Mouse (Mus musculus) layer of hippocampus, adult 9-10 months (tissue): ENCODE measurements around the gene Ppp6r2.

Experiments used
- DNase-seq: peaks from one replicate; pipeline ENCODE4 v3.0.0; 2022; ENCODE audit warnings: low spot score

Gene Ppp6r2

DNA sequence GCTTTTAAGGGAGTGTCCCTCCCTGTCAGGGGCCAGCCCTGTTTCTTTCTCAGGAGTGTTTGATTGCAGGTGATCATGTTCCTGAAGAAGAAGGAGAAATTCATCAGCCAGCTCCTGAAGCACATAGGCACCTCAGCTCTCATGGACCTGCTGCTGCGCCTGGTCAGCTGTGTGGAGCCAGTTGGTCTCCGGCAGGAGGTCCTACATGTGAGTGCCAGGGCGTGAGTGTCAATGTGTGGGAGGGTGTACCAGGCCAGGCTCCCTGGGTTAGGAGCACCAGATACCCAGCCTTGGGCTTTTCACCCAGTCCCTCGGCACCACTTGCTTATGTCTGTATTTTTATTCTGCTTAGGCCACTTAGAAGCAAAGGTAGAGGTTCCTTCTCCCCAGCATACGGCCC is 47.6 kb downstream of the Ppp6r2 start:
- no peak for DNase-seq

DNA sequence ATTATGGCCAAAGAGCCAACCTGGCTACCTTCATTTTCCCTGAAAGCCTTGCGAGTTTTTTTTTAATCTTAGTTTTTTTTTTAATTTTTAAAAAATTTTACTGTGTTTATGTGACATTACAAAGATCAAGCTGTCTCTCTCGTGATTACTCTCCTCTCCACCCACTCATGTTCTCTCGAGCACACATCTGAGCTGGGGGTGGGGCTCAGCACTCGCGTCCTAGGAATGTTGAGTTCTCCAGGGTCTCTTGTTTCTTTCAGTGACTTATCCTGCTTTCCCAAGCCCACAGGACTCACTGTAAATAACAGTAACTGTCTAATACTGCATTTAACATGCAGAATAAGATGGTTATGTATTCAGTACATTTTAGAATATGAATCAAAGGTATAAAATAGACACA is 53.1 kb downstream of the Ppp6r2 start:
- DNase-seq: no peak

DNA sequence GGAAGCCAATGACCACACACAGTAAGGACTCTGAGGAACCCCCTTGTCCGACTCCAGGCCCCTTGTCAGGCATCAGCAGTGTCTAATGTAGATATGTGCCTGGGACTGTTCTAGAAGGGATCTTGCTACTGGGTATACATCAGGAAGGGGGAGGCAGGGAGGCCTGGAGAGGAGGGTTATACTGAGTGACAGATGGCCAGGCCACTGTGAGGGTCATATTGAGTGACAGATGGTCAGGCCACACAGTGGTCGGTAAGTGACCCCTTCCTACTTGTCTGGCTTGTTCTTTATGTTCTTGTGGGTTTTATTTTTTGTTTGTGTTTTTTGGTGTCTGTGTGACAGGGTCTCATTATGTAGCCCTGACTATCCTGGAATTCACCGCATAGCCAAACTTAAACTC is 64.1 kb downstream of the Ppp6r2 start:
- no peak for DNase-seq

DNA sequence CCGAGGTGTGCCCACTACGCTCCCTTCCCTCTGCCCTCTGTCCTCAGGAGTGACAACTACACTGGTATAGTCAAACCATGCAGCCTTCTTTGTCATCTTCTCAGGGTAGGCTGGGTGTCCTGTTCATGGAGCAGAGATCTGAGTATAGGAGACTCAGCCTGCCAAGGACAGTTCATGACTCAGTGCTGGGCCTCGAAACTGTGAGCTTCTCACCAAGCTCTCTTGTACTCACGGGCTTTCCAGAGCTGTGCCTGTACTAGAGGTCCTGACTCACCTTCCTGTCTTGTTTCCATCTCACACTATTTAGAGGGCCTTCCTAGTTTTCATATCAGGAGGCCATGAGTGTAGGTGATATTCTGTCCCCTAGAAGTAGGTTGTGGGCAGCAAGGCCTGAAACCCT is 66.0 kb downstream of the Ppp6r2 start:
- no peak for DNase-seq

DNA sequence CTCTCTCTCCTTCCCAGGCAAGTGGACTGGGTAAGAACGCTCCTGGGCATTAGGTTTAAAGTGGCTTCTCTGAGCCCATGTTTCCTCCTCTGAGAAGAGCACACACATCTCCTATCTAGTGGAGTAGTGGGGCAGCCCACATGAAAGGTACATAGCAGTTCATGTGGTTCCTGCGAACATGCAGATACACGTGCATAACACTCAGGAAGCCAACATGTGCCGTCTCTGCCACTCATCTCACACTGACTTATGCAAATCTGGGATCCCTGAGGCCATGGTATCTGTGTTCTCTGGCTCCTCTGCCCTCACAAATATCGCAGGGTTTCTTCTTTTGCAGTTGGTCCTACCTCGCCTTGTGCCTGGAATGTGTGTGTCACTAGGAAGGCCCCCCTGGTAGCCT is 71.2 kb downstream of the Ppp6r2 start:
- no peak for DNase-seq

DNA sequence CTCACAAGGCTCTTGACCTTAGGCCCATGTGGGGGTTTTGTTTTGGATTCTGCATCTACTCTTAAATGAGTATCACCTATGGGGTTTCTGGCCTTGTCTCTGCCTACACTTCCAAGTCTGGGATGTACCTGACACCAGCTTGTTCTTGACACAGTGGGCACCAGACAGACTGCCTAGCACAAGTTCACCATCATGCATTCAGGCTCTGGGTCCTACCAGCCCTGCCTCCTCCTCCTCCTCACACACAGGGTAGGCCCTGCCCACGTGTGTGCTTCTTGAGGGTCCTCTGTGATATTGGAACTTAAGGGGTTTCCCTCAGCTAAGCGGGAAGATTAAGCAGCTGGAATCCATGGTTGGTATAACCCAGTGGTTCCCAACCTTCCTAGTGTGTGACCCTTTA is 72.7 kb downstream of the Ppp6r2 start:
- DNase-seq: no peak

DNA sequence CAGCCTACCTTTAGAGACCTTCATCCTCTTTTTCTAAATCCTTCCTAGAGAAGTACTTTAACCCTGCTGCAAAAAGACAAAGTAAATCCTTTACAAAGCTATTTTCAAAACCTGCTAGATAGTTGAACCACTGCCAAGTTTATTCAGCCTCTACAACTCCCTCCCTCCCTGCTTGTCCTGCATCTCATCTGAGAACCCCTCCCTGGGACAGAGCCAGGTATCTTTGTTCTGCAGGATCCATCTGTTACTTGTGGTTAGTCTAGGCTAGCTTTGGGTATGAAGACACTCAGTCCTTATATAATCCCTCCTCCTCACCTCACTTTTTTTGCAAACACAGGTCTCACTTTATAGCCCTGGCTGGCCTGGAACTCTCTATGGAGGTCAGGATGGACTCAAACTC is 73.7 kb downstream of the Ppp6r2 start:
- no peak for DNase-seq

DNA sequence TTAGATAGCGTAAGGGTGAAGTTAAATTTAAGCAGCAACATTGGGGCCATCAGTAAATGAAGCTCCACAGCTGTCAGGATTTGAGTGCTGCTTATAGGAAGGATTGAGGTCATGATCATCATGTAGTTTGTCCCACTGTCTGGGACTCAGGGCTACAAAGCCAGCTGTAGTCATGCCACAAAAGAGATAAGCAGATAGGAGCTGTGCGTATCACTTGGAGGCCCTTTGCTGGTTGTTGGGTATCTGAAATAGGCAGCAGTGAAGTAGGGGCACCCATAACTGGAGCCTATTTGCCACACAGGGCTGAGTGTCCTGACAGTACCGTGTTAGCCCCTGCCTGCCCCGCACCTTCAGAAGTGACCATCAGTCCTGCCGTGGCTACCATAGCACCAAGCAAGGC is 74.1 kb downstream of the Ppp6r2 start:
- DNase-seq: no peak

DNA sequence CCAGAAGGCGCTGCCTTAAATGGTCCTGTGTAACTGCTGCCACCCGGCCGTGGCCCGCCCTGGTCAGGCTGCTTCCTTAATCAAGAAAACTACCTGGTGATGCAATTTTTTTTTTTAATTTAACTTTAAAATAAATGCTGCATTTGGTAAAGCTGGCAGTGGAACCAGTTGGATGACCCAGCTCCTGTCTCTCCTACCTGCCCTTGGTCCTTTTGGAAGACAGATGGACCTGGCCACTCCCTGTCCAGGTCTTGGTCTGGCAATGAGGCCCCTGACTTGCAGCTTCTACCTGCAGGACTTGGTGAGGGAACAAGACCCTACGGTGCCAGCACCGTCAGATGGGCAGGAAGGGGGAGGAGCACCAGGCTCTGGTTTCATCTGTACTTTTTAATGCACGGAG is 74.8 kb downstream of the Ppp6r2 start:
- no peak for DNase-seq

DNA sequence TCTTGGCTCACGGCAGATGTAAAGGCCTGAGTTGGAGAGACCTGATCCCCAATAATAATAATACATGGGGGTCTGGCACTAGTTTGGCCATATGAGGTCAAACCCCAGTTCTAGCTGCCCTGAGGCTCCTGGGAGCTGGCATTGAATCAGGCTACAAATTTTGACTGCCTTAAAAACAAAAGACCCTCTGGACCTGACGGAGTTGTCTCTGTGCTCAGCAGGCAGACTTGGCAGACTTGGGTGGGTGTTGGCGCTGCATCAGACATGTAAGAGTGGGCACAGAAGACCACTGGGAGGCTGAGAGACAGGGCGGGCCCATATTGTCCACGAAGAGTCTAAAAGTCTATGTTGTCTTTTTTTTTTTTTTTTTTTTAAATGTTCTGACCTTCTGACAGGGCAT is 75.2 kb downstream of the Ppp6r2 start:
- no peak for DNase-seq

DNA sequence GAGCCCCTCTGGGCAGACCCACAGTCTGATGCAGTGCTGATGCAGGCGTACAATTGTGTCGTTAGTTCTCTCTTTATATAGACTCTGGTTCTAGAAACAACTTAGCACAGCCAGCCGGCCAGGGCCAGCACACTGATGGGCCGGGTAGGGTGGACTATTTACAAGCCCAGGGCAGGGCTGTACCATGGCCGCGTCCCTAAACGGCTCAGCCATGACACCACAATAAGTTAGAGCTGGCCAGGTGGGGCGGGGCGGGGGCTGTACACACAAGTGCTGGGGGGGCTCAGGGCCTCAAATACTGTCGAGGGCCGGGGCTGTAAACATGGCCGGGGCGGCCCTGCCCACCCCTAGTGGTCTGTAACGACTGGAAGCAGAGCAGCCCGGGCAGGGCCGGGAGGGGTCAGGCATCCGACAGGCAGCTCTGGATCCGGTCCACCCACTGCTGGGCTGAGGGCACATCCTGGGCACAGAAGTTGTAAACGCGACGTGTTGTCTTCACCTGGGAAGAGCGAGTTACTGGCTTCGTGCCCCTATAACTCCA is 76.9 kb downstream of the Ppp6r2 start:
- DNase-seq: no peak

DNA sequence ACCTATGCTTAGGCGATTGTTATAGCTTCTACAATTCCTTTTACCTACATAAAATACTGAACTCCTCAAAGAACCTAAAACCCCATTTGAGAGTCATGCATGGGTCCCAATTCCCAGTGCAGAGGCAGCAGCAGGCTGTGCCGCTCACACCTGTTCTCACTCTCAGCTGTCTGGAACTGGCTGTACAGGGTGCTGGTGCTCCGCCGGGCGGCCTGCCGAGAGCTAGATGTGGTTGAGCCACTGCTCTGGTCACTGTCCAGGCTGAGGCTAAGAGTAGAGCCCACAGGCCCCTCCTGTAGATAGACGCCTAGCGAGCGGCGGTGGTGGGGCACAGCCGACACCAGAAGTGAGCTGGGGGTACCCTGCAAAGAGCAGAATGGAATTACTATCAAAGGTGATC is 78.1 kb downstream of the Ppp6r2 start:
- no peak for DNase-seq

DNA sequence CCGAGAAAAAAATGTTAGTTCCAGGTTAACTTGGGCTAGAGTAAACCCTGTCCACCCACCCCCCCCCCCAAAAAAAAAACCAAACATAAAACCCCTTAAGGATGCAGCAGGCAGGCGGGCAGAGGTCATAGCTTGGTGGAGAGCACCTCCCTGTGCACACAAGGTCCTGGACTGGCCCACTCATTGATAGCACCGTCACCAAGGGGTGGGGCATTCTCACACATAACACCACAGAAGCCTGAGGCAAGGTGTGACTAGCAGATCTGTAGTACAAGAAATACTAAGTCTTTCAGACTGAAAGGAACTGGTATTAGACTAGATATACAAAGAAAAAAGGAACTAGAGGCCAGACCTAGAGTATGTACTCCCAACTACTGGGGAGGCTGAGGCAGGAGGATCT is 80.2 kb downstream of the Ppp6r2 start:
- DNase-seq: no peak

DNA sequence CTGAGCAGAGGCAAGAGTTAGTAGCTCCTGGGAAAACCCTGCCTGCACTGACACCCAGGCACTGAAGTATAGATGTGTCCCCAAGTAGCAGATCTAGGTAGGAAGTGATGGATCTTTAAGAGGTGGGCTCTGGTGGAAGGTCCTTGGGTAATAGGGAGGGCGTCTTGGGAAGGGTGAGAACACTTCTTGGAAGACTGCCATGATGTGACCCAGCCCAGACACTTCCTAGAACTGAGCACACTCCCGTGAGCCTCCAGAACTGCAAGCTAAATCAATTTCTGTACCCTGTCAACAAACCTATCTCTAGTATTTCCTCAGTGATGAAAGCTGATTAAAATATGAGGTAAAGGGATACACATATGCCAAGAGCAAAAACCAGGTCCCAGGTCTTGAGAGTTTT is 81.4 kb downstream of the Ppp6r2 start:
- no peak for DNase-seq

DNA sequence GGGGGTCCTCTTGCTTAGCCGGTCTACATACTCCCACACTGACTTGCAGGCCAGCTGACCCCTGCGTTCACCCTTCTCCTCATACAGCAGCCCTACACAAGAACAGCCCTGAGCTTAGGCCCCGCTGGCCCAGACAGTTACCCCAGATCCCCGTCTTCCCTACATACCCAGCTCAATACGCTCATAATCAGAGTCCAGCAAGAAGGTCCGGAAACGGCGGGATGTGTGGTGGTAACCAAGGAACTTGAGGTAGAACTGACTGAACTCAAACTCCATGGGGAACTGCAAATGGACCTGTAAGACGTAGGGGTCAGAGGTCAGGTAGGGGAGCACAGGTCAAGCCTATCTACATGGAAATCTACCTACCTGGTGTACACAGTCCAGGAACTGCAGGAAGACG is 82.4 kb downstream of the Ppp6r2 start:
- no peak for DNase-seq

DNA sequence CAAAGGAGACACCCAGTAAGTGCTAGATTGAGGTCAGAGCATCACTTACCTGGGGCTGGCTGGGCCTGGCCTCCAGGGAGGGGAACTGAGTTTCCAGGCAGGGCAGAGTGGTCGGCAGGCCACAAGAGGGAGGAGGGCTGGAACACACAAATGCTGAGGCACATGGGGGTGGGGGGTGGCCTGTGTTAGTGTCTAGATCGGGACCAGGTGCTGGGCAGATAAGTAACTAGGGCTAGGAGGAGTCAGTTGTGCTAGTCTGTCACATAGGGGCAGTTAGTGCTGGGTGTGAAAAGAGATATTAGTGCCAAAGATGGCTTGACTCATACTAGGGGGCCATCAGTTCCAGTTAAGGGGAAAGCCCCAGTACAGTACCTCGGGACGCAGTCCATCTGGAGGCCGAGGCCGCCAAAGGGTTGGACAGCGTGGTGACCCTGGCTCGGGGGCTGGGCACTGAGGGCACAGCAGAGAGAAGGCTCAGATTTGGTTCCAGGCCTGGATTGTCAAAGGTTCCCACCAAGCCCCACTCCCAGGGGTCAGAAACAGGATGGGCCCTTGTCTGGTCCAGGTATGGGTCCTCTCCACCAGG is 84.3 kb downstream of the Ppp6r2 start:
- no peak for DNase-seq

DNA sequence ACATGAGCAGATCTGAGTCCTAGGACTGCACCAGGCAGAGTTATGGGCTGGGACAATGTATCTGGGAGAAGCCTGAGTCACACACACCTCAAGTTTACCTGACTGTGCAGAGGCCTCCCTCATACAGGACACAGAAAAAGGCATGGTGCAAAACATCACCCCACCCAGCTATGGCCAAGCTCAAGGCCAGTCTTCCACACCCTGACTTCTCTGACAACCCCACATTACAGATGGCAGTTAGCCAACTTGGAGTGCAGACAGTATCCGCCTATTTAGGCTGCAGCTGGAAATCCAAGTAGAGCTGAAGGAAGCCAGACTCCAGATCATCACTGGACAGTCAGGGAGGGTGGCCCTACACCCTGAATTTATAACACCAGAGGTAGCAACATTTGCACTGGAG is 85.1 kb downstream of the Ppp6r2 start:
- DNase-seq: no peak

DNA sequence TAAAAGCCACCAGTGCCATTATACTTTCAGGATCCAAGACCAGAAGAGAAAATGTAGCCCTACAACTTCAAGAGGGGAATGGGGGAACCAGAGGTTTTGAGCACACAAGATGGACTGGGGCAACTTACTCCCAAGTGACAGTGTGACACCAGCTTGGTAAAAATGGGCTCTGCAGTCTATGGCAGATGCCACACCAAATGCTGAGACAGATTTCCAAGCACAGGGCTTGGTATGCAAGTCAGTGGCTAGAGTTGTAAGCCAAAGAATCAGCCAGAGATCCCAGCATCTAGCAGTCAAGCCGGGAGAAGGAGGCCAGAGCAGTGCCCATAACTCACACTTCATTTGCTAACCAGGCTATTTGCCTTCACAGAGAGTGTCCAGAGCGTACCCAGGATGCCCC is 86.3 kb downstream of the Ppp6r2 start:
- DNase-seq: no peak

DNA sequence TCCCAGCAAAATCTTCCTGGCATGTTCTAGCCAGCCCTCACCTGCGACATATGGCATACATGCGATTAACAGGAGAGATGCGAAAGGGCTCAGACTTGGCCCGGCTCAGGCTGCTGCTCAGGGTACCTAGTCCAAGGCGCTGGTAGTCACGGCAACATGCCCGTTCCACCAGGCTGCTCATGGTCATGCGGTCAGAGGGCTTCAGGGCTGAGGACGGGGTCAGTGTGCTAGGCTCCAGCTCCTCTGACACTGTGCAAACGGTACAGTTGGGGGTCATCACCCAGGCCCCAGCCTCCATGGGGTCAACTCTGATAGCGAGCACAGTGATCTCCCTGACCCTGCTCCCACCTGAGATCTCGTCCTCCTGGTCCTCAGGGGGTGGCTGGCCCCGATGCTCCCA is 88.8 kb downstream of the Ppp6r2 start:
- no peak for DNase-seq

DNA sequence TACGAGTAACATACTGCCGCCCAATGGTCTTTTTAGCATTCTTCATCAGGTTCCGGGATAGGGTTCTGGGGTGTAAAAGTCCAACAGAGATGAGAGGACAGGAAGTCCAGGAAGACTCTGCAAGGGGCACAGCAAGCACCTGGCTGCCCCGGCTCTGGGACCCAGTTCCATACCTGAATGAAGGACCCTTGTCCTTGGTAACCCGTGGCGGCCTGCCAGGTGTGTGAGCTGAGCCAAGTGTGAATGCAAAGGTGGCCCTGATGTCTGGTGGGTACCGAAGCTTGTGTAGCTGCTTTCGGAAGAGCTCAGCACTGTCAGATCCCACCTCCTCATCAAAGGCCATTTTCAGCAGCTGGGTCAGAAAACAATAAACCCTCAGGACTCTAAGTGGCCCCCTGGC is 89.2 kb downstream of the Ppp6r2 start:
- no peak for DNase-seq

DNA sequence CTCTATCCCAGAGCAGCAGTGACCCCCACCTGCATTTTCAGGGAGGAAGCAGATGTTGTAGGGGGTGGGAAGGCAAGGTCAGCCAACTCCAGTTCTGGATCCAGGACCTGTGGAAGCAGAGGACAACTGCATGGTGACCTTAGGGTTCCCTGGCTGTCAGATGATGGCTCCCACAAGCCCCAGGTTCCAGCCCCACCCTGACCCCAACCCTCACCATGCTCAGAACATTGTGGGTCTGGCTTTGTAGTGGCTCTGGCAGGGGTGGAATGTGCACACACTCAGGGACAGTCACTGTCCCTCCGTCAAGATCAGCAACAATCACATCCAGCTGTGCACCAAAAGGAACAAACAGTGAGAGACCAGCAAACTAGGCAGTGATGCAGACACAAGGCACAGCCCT is 94.6 kb downstream of the Ppp6r2 start:
- no peak for DNase-seq

DNA sequence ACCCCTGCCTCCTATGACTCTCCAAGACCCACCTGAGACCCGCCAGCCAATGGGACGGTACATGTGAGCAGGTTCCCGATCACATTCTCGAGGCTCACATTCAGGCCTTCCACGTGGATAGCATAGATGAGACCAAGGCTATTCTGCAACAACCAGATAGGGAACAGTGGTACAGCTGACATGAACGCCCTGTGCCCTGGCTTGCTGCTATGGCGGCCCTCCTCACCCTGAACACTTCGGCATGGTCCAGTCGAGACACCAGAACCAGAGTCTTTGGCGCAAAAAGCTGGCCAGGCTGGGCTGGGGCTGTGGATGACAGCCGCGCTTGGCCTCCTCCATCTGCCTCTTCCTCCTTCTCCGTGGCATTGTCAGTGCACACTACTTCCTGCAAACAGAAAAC is 96.1 kb downstream of the Ppp6r2 start:
- no peak for DNase-seq

DNA sequence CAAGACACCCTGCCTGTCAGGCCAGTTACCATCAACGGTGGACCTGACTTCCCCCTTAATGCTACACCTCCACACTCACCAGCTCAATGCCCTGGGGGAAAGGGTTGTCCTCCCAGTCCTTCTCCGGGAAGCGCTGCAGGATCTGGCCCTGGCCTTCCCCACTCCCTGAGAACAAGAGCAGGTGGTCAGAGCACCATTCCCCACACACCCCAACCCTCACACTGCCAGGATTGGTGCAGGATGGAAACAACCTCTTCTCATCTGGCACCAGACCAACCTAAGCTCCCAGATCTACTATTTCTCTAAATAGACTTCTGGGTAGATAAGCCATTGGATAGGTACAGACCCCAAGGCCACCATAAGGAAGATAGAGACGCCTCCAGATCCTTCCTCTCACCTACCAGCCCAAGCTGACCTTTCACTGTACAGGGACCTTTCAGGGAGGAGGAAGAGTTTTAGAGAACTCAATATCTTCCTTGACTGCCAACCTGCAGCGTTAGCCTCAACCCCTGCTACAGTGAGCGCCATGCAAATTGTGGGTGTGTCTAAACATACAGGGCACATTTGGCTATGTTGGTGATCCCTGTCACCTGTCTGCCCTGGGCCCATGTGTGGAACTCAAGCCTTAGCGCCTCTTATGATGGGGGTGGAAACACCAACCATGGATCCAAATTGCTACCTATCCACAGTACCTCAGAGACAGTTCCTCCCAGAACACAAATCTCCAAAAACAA is 97.2 kb downstream of the Ppp6r2 start:
- DNase-seq: no peak

DNA sequence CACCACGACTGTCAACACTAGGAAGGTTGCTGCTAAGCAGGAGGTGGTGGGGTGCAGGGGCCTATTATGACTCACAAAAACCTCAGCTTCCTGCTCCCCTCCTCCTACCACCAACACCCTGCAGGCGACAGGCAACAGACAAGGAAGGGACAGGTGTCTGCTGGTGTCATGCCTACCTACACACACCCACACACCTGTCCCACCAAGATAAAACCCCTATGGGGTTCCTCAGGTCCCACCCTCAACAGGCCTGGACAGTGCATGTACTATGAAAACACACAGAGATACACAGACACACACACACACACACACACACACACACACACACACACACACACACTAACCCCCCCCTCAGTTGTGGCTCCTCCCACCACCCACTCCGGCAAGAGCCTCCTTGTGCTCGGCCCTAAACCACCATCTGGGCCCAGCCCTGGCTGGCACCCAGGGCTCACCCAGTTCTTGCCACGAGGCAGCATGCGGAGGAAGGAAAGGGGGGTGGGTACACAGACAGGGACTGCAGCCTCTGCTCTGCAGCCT is 98.7 kb downstream of the Ppp6r2 start:
- DNase-seq: no peak
